Mouse (Mus musculus) R1 (cell line): ENCODE measurements around the gene Ccnyl1.

Experiments used
- DNase-seq: peaks from one replicate; pipeline ENCODE4 v3.0.0-alpha.2; 2018; ENCODE audit warnings: low read depth, low spot score

Ccnyl1 gene

DNA sequence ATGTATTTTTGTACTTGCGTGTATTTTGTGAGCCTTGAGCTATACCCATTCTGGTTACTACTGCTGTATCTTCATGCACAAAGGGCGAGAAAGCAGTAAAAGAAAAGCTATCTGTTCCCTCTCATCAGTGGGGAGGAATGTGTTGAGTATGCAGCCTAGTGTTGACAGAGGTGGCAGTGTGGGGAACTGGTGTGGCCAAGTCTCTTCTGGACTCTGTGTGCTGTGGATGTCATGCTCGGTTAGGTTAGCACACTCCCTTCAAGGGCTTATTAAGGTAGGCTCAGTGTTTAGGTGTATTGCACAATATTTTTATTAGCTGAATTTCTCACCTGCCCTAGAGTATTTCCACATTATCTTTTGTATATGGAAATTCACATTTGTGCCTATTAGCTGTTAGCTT, 11.5 kb downstream of the Ccnyl1 start:
- no peak for DNase-seq

DNA sequence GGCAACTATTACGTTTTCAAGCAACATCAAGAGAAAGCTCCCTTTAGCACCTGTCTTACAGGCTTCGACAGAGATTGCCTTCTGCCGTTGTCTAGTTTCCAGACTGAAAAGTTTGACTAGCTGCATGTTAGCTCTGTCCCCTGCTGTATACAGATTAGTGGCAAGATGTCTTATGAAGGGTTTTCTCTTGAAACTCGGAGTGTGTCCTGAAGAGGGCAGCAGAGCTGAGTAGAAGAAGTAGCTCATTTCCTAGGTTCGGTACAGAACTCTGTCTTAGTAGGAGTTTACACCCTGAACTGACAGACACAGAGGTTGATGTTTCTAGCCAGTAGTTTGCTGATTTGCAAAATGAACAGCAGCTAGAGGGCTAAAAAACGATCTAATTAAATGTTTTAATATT, 15.0 kb downstream of the Ccnyl1 start:
- peak; percentile 79 for DNase-seq

DNA sequence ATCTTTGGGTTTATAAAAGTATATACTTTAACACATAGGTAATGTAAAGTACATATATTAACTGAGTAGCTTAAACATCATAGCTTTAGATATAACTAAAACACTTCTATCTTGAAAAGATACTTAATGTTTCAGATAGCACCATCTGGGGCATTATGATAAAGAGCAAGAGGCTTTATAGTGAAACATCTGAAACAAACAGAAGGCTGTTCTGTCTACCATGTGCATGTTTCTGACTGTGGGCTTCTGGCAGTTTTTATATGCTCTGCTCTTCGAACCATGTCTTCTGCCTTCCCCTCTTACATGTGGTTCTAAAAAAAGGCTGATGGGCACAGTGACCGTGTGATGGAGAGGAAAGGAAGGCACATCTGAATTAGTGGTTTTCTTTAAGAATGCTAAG, 16.4 kb downstream of the Ccnyl1 start:
- no peak for DNase-seq

DNA sequence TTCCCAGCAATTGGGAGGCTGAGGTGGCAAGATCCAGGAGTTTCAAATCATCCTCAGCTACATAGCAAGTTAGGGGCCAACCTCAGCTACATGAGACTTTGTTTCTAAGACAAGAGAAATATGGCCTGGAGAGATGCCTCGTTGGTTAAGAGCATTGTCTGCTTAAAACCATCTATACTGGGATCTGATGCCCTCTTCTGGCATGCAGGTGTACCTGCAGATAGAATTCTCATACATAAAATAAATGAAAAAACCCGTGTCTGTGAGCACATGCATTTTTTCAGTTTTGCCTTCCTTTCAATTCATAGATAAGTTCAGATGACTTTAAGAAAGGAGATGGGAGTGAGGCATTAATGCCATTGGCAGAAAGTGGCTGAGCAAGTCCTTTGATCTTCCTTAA, 19.6 kb downstream of the Ccnyl1 start:
- peak; percentile 65 for DNase-seq

DNA sequence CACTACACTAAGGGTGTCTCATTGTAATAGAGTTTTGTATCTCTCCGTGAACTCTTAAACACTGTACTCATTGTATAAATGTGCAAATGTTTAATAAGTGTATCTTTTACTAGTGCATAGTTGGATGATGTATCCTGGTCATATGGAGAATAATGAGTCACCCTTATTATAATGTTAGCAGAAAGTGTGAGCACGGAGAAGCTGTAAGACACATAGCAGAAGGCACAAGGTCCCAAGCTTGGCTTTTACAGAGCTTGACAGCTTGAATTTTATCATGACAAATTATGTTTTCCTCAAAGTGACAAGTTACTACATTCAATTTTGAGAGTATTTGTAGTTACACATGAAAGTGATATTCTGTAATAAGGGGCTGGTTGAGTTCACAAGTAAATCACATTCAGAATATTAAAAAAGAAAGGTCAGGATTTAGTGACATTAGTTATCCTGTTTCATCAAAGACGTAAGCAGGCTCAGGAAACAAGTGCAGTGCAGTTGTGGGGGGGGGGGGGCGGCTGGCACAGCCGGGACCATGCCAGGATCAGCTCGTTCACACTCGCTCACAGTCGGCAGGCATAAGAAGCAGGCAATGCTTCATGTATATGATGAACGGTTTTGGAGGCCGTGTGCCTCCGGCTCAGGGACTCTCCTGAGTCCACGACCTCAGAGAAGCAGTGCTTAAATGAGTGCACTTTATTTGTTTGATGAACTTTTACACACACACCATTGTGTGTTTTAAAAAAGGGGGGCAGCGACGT, 21.9 kb downstream of the Ccnyl1 start:
- no peak for DNase-seq

DNA sequence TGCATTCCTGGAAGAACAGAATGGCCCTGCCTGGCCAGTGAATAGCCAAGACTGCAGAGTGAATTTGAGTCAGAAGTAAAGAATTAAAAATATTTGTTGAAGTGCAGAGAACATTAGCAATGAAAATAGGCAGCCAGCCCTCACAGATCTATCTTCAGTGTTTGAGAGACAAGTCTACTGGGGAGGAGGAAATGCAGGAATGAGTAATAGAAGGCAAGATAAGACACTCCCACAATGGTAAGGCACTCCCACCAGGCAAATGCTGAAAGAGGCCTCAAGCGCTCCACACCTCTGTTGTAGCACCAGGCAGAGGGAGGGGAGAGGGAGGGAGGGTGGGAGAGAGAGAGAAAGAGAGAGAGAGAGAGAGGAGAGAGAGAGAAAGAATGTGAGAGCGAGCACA, 25.2 kb downstream of the Ccnyl1 start:
- DNase-seq = peak; percentile 34

DNA sequence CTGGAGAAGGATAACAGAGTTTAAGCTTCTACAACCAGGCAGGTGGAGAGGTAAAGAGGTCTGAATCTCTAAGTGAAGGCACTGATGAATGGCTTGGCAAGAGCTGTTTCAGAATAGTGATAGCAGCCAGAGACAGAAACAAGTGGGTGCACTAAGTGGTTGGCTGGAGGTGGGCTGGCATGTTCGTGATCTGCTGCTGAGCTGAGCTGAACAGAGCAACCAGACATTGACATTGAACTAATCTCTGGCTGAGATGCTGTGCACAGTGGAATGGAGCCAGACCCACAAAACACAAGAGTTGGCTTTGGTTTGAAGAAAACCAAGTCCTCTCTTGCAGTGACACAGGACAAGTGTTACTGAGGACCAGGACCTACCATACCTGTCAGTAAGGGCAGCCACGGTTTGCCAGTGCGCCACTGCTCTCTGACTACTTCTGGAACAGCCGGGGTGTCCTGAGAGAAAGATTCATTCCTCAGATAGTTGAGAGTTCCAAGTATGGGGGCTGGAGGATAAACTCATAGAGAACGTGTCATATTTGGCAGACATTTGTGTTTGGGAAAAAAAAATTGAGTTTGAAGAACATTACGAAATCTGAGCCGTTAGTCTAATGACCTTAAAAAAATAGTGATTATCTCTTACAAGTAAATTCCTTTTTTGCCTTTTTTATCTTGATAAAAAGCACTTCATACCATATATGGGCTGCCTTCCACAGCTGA, 26.5 kb downstream of the Ccnyl1 start:
- DNase-seq = no peak

DNA sequence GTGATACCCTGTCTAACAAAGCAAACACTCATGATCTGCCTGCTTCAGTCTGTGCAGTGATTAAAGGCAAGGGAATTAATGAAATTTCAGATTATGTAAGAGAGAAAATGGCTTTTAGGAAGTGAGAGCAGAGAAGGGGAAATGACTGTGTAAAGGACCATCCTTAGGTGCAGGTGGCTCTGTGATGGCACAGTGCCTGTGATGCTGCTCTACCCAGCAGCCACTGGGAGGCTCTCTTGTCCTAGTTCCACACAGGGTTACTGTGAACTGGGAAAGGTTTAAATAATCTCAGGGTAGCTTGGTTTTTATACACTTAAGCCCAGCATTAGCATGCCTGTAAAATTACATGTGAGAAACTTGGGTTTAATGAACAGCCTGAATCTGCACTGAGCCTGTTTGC, 27.2 kb downstream of the Ccnyl1 start:
- DNase-seq = peak; percentile 38

DNA sequence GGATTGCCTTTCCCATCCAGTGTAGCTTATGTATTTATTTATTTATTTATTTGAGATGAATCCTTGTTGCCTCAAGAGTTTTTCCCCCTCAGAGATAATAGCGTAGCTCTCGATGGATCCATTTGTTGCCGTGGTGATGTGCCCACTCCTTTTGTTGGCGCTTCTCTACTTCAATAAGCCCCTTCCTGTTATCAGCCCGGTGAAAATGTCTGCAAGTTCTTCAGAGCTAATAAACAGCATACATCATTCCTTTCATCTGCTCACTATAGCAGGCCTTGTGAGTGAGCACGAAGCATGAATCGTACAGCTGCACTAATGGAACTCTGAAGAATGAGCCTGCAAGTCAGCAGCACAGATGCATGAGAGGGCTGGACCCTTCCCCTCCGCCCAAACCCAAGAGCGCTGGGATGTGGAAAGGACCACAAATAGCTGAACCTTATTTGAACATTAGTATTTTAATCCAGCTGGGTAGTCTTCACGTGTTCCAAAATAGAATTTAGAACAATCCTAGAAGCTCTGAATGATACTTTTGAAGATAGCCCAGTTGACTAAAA, 30.9 kb downstream of the Ccnyl1 start:
- no peak for DNase-seq

DNA sequence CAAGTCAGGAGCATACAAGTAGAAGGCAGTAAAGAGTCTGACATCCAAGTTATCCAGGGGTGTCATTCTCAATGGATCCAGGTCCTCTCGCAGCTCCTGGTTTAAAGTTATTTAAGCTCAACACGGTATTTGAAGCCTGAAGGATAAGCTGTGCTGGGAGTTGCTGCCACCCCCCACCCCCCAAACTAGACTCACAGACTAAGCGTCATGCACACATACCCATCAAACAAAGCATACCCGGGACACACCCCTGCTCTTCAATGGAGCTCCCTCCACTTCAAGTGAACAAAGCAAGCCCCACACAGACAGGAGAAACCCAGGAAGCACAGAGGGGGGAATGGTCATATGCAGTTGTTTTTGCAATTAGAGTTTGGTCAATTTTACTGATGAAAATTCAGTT, 39.8 kb downstream of the Ccnyl1 start:
- DNase-seq = peak; percentile 77

DNA sequence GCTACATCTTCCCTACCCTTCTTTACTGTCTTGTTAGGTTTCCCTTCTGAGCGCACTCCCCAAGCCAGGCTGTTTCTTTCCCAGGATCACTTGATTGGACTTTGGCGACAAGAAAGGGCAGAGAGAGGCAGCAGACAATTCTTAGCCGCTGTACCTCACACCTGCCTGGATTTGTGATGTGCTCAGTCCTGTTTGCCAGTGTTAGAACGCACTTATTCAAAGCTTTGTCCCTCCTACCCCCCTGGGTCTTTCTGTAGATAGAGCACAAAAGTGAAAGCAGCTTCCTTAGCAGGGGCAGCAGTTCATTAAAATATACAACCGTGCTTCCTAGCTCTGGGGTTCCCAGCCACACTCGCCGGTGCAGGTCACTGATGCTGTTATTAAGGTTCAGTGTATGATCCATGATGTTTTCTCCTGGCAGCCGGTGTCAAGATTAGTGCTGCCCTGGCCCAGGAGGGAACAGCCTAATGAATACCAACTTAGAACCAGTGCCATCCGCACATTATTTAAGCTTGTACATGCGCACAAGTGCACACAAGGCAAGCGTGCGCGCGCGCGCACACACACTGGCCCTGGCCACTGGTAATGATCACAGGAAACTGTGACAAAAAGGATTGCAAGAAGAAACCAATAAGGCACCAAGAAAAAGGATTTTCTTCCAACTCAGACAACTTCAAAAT, 41.2 kb downstream of the Ccnyl1 start:
- DNase-seq = peak; percentile 63

DNA sequence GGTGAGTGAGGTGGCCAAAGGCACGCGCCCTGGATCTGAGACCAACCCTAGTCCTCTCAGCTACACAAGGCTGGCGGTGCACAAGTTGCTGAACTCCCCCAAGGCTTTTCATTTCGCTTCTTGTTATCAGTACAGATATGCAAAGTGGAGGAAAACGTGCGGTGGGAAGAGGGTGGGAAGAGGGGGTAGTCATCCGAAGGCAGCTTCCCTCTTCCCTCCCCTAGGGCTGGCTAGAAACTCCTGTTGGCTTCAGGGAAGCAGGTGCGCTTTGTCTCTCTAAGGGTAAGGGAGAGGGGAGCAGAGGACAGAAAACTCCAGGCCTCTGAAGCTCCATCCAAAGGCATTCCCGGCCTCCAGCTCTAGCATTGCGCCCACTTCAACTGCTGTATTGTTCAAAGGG, 41.9 kb downstream of the Ccnyl1 start:
- peak; percentile 84 for DNase-seq

DNA sequence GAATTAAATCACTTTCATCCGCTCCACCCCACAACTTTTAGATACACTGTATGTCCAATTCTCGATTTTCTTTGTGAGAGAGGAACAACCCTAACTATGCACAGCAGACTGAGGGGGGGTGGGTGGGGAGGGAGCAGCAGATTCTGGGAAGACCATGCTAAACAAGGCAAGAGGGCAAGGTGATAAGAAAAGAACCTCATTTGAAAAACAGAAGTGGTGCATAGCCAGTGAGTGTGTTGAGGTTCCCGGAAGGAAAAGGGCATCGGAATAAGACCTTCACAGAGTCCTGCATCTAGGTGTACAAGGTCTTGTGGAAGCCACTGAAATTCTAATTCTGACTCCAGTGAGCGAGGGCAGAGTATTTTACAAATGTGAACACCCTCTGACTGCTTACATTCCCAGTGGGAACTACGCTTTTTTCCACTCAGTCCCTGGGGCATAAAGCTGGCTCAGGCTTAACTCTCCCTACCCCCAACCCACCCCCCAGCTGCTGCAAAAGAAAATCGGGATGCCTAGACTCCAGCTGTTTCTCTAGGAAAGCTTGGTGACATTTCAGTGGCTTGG, 42.5 kb downstream of the Ccnyl1 start:
- DNase-seq = peak; percentile 92

DNA sequence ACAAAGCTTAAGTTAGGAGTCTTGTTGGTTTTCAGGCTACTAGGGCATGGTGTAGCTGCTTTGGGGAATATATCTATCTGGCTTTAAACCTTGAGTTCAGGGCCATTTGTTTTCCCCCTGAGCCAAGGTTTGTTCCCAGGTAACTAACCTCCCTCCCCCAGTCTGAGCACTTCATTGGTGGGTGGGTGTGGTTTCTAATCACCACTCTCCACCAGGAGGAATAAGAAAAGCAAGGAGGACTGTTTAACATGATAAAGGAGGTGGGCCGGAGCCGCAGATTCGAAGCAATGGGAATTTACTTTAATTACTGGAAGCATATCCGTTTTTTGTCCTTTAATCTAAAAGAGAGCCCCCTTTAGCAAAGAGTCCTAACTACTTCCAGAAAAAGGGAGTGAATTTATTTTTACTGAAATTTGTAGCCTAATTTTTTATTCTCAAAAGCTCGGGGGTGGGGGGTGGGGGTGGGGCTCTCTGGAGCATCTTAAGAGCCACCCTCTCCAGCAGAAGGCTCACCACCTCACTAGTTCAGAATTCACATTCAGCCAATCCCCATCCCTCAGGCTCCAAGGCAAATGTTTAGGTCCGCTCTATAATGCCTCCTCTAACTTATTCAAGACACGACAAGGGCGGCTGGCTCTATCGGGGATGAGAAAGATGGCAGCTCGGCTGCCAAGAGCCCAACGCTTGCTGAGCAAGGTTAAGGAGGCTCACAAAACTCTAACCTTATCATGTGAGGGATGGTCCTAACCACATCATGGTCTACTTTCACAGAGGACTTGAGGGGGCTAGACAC, 43.4 kb downstream of the Ccnyl1 start:
- DNase-seq = peak; percentile 97

DNA sequence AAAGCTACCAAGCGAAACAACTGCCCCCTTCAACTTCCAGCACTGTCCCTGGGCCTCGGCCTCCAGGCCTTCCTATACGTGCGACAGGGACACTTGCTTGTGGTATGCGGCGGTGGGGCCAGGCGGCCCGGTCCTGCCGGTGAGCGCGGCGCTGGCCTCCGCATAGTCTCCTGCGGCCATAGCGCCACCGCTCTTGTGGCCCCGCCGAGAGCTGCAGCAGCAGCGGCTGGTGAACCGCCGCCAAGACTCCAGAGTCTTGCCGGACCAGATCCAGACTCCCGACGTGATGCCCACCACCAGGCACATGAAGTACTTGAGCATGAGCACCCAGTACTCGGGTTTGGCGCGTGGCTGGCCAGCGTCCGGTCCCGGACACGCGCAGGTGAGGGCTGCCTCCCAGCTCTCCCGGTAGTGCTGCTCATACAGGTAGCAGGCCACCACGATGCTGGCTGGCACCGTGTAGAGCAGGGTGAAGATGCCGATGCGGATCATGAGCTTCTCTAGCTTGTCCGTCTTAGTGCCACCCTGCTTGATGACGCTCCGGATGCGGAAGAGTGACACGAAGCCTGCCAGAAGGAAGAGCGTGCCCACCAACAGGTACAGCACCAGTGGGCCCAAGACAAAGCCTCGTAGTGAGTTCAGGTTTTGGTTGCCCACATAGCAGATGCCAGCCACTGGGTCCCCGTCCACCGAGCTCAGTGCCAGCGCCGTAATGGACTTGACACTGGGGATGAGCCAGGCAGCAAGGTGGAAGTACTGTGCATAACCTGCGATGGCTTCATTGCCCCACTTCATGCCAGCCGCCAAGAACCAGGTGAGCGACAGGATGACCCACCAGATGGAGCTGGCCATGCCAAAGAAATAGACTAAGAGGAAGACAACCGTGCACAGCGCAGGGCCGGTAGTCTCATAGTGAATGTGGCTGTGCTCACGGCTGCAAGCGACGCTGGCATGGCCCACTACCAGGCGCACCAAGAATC, 44.8 kb downstream of the Ccnyl1 start:
- no peak for DNase-seq

DNA sequence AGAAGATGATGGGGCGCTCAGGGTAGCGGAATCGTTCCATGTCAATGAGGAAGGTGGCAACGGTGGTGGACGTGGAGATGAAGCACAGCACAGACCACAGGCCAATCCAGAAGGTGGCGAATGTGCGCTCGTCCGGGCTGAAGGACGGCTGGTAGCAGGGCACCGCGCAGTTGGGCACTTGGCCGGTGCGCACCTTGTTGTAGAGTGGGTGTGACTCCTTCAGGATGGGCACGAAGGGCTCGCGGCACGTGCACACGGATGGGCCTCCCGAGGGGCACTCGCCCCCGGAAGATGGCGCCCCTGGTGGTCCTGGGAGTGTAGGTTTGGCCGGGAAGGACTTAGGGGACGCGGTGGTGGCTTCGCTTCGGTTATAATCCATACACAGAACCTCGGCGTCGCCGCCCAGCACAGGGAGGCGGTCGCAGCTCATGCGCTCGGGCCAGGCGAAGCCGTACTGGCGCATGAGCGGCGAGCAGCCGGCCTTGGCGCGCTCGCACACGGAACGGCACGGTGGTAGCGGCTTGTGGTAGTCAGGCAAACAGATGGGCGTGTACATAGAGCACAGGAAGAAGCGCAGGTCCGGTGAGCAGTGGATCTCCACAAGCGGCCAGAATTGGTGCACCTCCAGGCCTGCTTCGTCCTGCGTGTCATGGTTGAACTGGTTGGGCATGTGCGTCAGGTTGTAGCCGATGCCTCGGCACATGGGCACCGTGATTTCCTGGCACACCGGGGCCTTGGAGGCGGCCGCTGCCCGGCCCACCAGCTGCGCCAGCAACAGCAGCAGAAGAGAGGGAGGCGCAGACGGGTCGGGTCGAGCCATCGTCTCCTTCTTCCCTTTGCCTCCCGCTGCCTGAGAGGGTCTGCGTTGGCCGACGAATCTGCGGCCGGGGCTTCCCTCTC, 45.8 kb downstream of the Ccnyl1 start:
- peak; percentile 70 for DNase-seq

DNA sequence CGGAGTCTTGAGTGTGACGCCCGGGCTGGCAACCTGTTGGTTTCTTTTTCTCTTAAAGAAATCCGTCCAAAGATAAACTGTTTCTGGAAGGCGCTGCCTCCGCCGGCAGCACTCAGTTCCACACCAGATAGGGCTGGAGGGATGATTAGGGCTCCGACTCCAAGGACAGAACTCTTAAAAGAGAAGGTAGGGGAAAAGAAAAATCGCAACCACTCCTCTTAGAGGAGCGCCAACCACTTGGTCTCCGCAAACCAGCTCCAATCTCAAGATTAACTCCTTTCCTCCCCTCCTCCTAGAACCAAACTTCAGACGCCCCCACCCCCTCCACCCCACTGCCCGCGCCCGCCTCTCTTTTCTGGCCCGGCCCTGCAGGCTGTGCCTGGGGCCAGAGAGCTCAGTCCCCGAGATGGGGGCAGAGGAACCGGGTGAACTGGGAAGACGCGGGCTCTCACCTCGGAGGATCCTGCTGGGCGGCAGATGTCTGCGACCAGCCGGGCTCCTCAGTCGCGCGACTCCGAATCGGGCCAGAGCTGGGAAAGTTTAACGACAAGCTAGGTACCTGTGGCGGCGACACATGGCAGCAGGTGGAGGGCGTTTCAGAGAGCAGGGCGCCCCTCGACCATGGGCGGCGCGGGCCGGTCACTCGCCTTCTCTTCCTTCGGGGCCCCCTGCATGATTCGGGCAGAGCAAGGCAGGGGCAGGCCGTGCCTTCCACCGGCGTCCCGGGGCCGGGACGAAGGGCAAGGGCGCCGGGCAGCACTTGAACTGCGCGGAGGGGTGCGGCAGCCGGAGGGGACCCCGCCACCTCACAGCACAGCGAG, 46.6 kb downstream of the Ccnyl1 start:
- DNase-seq = peak; percentile 62
